Mouse (Mus musculus): Measurements from ENCODE around the gene Ube2o.

Gene Ube2o

GRCm38 (mm10) chr11:116488207-116488606 lies 93.0 kb downstream of the Ube2o start:
- no peak for DNase-seq (ENCODE audit: low spot score in 2 of 2)

Data from natural killer cell, adult 2 months (primary cell).